Mouse (Mus musculus) heart, postnatal 0 days (tissue): ENCODE data around the gene Irf2.

Source experiments
- CTCF ChIP-seq: IDR thresholded peaks from 2 replicates; pipeline ENCODE4 v1.5.1; 2016; ENCODE audit warnings: antibody characterized with exemption, control low read depth, low read depth
- EP300 ChIP-seq: IDR thresholded peaks from 2 replicates; pipeline ENCODE4 v1.6.1; 2016; ENCODE audit warnings: antibody characterized with exemption, low read depth

DNA sequence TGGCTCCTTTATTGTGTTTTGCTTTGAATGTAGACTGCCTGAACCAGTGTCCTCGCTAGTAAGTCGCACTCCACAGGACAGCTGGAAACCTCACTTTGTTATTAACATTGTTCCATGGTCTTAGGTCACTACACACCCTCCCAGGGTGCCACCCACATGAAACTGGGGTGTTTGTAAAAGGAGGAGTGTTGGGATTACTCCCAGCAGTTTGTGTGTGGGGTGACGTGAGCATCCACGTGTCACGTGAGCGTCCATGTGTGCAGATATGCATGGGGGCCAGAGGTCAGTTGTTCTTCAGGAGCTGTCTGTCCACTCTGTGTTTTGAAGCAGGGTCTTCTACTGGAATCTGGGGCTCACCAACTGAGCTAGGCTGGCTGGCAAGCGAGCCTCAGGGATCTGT lies 48.2 kb upstream of the Irf2 start:
- TF ChIP-seq CTCF (no peak), EP300 (no peak)
